Mouse (Mus musculus) forebrain, embryonic 16.5 days (tissue): ENCODE data around the gene Riok2. TPM values are rescaled to one million over a fixed set of nuclear protein-coding genes. Genes with fewer than 3 reads are reported as not detected.

Experiments used
- polyA plus RNA-seq: library from polyadenylated mRNA; unstranded; fragments of >200 nt; fragmentation: Nextera tagmentation; extraction: Ambion mirVana; gene quantifications from 2 replicates; pipeline ENCODE4 v1.2.1, GENCODE M21; 2015

Gene Riok2
- polyA plus RNA-seq, 1 experiment from 2014 or later: 28.6 TPM

Other genes starting within 250 kb of the Riok2 start
- 30.5 and 33.3 TPM in 2 replicates for gene Lix1, start 28.4 kb downstream of the Riok2 start, polyA plus RNA-seq